Mouse (Mus musculus) liver, adult 2 months (tissue): ENCODE data around the gene Xcr1.

ENCODE experiments used
- CTCF ChIP-seq: fragments of 200-500 bp; IDR thresholded peaks from 2 replicates; pipeline ENCODE4 v1.5.1; 2011; ENCODE audit warnings: low read depth, low read length, control low read depth
- POLR2A ChIP-seq: fragments of 200-500 bp; IDR thresholded peaks from 2 replicates; pipeline ENCODE4 v1.6.1; 2011; ENCODE audit warnings: low read length, control low read depth; ENCODE audit not compliant: insufficient read depth; ENCODE audit errors: extremely low read depth

GRCm38 (mm10) chr9:123852449-123853390 is 9.1 kb downstream of the Xcr1 start:
- TF ChIP-seq CTCF (no peak), POLR2A (no peak)
